Mouse (Mus musculus) myocyte (in vitro differentiated cells): ENCODE results near the gene Myo18a.

Experiments used
- MAX ChIP-seq: IDR thresholded peaks from one replicate; pipeline ENCODE4 v1.6.1; 2011; ENCODE audit warnings: low read depth, mild to moderate bottlenecking, control low read depth
- MYOG ChIP-seq, 3 experiments: IDR thresholded peaks; one replicate each; pipeline ENCODE4 v1.6.1; 2011; ENCODE audit warnings: control low read depth in 2 of 3, low read depth in 2 of 3, mild to moderate bottlenecking in 2 of 3; ENCODE audit not compliant: insufficient read length in 2 of 3, control insufficient read depth in 1 of 3, insufficient read depth in 1 of 3
- POLR2A ChIP-seq: IDR thresholded peaks from one replicate; pipeline ENCODE4 v1.6.1; 2011; ENCODE audit warnings: low read depth, mild to moderate bottlenecking, control low read depth, moderate library complexity; ENCODE audit not compliant: insufficient read length
- SRF ChIP-seq: IDR thresholded peaks from one replicate; pipeline ENCODE4 v1.6.1; 2011; ENCODE audit warnings: low read depth; ENCODE audit not compliant: control insufficient read depth, insufficient read length
- TCF12 ChIP-seq: IDR thresholded peaks from one replicate; pipeline ENCODE4 v1.6.1; 2011; ENCODE audit warnings: mild to moderate bottlenecking, control low read depth; ENCODE audit not compliant: poor library complexity, insufficient read depth, severe bottlenecking
- USF1 ChIP-seq: IDR thresholded peaks from one replicate; pipeline ENCODE4 v1.6.1; 2011; ENCODE audit warnings: low read depth, mild to moderate bottlenecking, control low read depth, moderate library complexity

GRCm38 (mm10) chr11:77766351-77767001, 3.4 kb downstream of the Myo18a start:
- TF ChIP-seq POLR2A (no peak), SRF (no peak), MAX (no peak), MYOG (IDR thresholded peaks at IDR 0.05; ENCODE audit: control insufficient read depth in 1 of 3, insufficient read depth in 1 of 3, insufficient read length in 2 of 3, low read depth in 2 of 3) (peak in 1 of 3 experiments; percentile 31), USF1 (no peak), TCF12 (no peak)
